Mouse (Mus musculus) urinary bladder, postnatal 14 days (tissue): ENCODE data around the gene Rps27.
"Not testable (repeated sequence)": the region's sequence is repeated elsewhere in the genome, so short reads cannot be mapped to it uniquely, and the experiment has no call there.

Experiments
- DNase-seq: peaks from one replicate; pipeline ENCODE4 v3.0.0; 2021; ENCODE audit warnings: low spot score

The Rps27 gene

GRCm38 (mm10) chr3:90213377-90213866 is at the start of gene Rps27, which contains the start of gene Rab13:
Gene Rps27, minus strand, starts transcription at chr3:90213651.
Gene Rab13, plus strand, starts transcription at chr3:90213695.
- DNase-seq: peak; percentile 86

GRCm38 (mm10) chr3:90258521-90258920 is 45.1 kb upstream of the Rps27 start:
- no peak for DNase-seq

- DNase-seq: no peak
Observed at GRCm38 (mm10) chr3:90256731-90257530, 43.5 kb upstream of the Rps27 start.

GRCm38 (mm10) chr3:90255784-90256353 is 42.4 kb upstream of the Rps27 start:
- DNase-seq: no peak

GRCm38 (mm10) chr3:90255194-90255565 is 41.7 kb upstream of the Rps27 start:
- no peak for DNase-seq

- no peak for DNase-seq
Observed at GRCm38 (mm10) chr3:90254419-90255193, 41.2 kb upstream of the Rps27 start.

- DNase-seq: peak; percentile 96
Observed at GRCm38 (mm10) chr3:90253653-90254418, 40.4 kb upstream of the Rps27 start, which contains the start of gene Crtc2. Gene Crtc2, plus strand, starts transcription at chr3:90254163.

- DNase-seq: not testable (repeated sequence)
Observed at GRCm38 (mm10) chr3:90253174-90253573, 39.7 kb upstream of the Rps27 start.

GRCm38 (mm10) chr3:90252659-90253058 is 39.2 kb upstream of the Rps27 start:
- not testable (repeated sequence) for DNase-seq

- DNase-seq: not testable (repeated sequence)
Observed at GRCm38 (mm10) chr3:90251731-90252226, 38.3 kb upstream of the Rps27 start.

- DNase-seq: no peak
Observed at GRCm38 (mm10) chr3:90250791-90251190, 37.3 kb upstream of the Rps27 start.

GRCm38 (mm10) chr3:90248746-90249100 is 35.3 kb upstream of the Rps27 start:
- DNase-seq: peak; percentile 41

- DNase-seq: peak; percentile 94
Observed at GRCm38 (mm10) chr3:90247960-90248745, 34.7 kb upstream of the Rps27 start, which contains the start of gene Slc39a1. Gene Slc39a1, plus strand, starts transcription at chr3:90248172.

GRCm38 (mm10) chr3:90247630-90247959 is 34.1 kb upstream of the Rps27 start:
- DNase-seq: peak; percentile 27

GRCm38 (mm10) chr3:90245406-90245805 is 32.0 kb upstream of the Rps27 start:
- no peak for DNase-seq

GRCm38 (mm10) chr3:90242984-90243775 is 29.7 kb upstream of the Rps27 start, which contains the start of gene Creb3l4:
Gene Creb3l4, minus strand, starts transcription at chr3:90243512.
- DNase-seq: peak; percentile 47

GRCm38 (mm10) chr3:90241669-90242358 is 28.4 kb upstream of the Rps27 start:
- DNase-seq: no peak

- no peak for DNase-seq
Observed at GRCm38 (mm10) chr3:90241251-90241650, 27.8 kb upstream of the Rps27 start.
